Mouse (Mus musculus) retina, embryonic 14.5 days (tissue): ENCODE results near the gene Zfp966.
"Not testable (repeated sequence)": the region's sequence is repeated elsewhere in the genome, so short reads cannot be mapped to it uniquely, and the experiment has no call there.

Experiments used
- DNase-seq: peaks from one replicate; pipeline ENCODE4 v3.0.0-alpha.2; 2015; ENCODE audit warnings: low spot score

Zfp966 gene

GRCm38 (mm10) chr2:175931000-175931399 lies at the start of gene Zfp966:
TSS of gene Zfp966 (minus strand) at chr2:175931100.
- not testable (repeated sequence) for DNase-seq

GRCm38 (mm10) chr2:175965031-175965430 lies 34.1 kb upstream of the Zfp966 start, which contains the start of gene Gm2026:
TSS of gene Gm2026 (plus strand) at chr2:175965331.
- not testable (repeated sequence) for DNase-seq

- not testable (repeated sequence) for DNase-seq
These were observed 61.9 kb downstream of the Zfp966 start, which contains the start of gene Gm6710 for GRCm38 (mm10) chr2:175869024-175869423. TSS of gene Gm6710 (plus strand) at chr2:175869219.
